ENCODE assay signal across 19 mouse cellular contexts in the genomic region with DNA sequence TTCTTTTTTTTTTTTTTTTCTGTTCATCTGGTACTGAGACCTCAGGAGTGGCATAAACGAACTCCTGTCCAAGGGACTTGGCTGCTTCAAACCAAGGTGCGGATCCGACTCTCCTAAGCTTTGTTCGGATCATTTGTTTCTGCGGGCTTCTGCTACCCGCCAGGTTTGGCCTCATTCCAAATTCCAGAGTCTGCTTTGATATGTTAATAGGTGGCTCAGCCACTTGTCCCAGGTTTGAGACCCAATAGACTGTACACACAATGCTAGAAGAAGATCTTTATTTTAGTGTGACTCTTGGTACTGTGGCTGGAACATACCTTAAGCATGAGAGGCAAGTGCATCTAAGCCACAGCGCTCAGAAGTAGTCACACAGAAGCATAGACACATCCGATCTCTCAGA. TPM values are rescaled to one million over a fixed set of nuclear protein-coding genes. Genes with fewer than 3 reads are reported as not detected.
DNase-seq lines count a peak whose midpoint lies in the region; ATAC-seq and TF ChIP-seq lines count a peak whose summit lies in the region.
"Had no signal": no experiment of that assay in that cellular context is flagged by ENCODE, and none has a peak within 500 bp of the region (broad histone marks: within the 10 kb centered on the region; RNA-seq: fewer than 3 reads in every experiment).

No protein-coding gene starts in this region.

- 0 out of 2 replicates have a peak, but pooled peaks have one; percentile 25 for ATAC-seq in kidney, postnatal 0 days (replicated peaks; ENCODE audit: low FRiP score, low read depth)
- ATAC-seq: CD4-positive, CD25-positive, alpha-beta regulatory T cell, adult 4 months had no signal

- no peak for TF ChIP-seq CTCF in lung, adult 2 months (IDR thresholded peaks at IDR 0.05; ENCODE audit: insufficient read depth, low read length)
- TF ChIP-seq CTCF in kidney, postnatal 0 days (IDR thresholded peaks at IDR 0.05; ENCODE audit: low read depth): no peak

- 53% methylated on average over 8 of the region's 8 CpGs for WGBS in lung, adult 2 months
- 56% methylated on average over 8 of the region's 8 CpGs for WGBS in kidney, postnatal 0 days

- no peak for TF ChIP-seq POLR2A in lung, adult 2 months (IDR thresholded peaks at IDR 0.05; ENCODE audit: borderline replicate concordance, extremely low read depth, low read depth, low read length)

- H3K36me3 ChIP-seq in kidney, postnatal 0 days (ENCODE audit: insufficient read depth, low read length): no peaks in the 10 kb centered on the region
- H3K36me3 ChIP-seq: hindbrain, embryonic 15.5 days; limb, embryonic 13.5 days had no signal

- H3K27me3 ChIP-seq in kidney, postnatal 0 days (ENCODE audit: insufficient read depth, low read length): no peaks in the 10 kb centered on the region
- H3K27me3 ChIP-seq: hindbrain, embryonic 15.5 days; limb, embryonic 13.5 days had no signal

- H3K9ac ChIP-seq in kidney, postnatal 0 days (ENCODE audit: low read depth, low read length): no peak overlapping the region
- H3K9ac ChIP-seq: hindbrain, embryonic 15.5 days; limb, embryonic 13.5 days; liver, embryonic 14.5 days had no signal

- no peaks in the 10 kb centered on the region for H3K4me1 ChIP-seq in lung, adult 2 months (ENCODE audit: control insufficient read depth, insufficient read depth, low read length)
- H3K4me1 ChIP-seq in kidney, postnatal 0 days (replicated peaks; ENCODE audit: insufficient read depth, low read length): no peaks in the 10 kb centered on the region
- H3K4me1 ChIP-seq: hindbrain, embryonic 15.5 days; limb, embryonic 13.5 days had no signal

- H3K27ac ChIP-seq in kidney, postnatal 0 days: no peak overlapping the region
- H3K27ac ChIP-seq: hindbrain, embryonic 15.5 days; limb, embryonic 13.5 days; liver, embryonic 14.5 days had no signal

- DNase-seq in cerebellum, postnatal 10 days: peak; percentile 42 to 50
- no peak for DNase-seq in cerebellum, postnatal 25 days
- DNase-seq in lung, postnatal 36 days: peak; percentile 13
- no peak for DNase-seq in lung, adult 2 months
- no peak for DNase-seq in kidney, postnatal 0 days (ENCODE audit: low spot score)
- no peak for DNase-seq in retina, embryonic 14.5 days (ENCODE audit: low spot score)
- DNase-seq in layer of hippocampus, adult 11-12 months (ENCODE audit: low spot score): no peak
- no peak for DNase-seq in adrenal gland, postnatal 25 days
- DNase-seq: cerebellum, adult 11-12 months; gastrocnemius, postnatal 14 days; heart, postnatal 10 days; lung, postnatal 10 days; thymus, postnatal 14 days had no signal

- H3K9me3 ChIP-seq in kidney, postnatal 0 days (replicated peaks; ENCODE audit: low read length): no peaks in the 10 kb centered on the region
- H3K9me3 ChIP-seq: hindbrain, embryonic 15.5 days; limb, embryonic 13.5 days had no signal

- H3K4me3 ChIP-seq in lung, adult 2 months (replicated peaks; ENCODE audit: extremely low read depth, low read depth, low read length): no peak overlapping the region
- H3K4me3 ChIP-seq in kidney, postnatal 0 days (replicated peaks; ENCODE audit: low read depth, low read length): no peak overlapping the region
- H3K4me3 ChIP-seq: hindbrain, embryonic 15.5 days; limb, embryonic 13.5 days had no signal

- H3K4me2 ChIP-seq in kidney, postnatal 0 days (ENCODE audit: low read length): no peak overlapping the region
- H3K4me2 ChIP-seq: hindbrain, embryonic 15.5 days; limb, embryonic 13.5 days had no signal

RNA-seq across cellular contexts. Expression of a gene that starts 14.8 kb away (rescaled TPM):
- polyA plus RNA-seq in lung, adult 2 months (2012; rRNA removed): 0.57 and 1.1 TPM in 2 replicates
- 0.91 and 1.3 TPM in 2 replicates for polyA plus RNA-seq in kidney, postnatal 0 days (2015; fragmentation: Nextera tagmentation; extraction: Ambion mirVana)
- total RNA-seq in adrenal gland, postnatal 25 days (2021): 0.33 TPM in 1 of 2 replicates, not detected in the other
- total RNA-seq: megakaryocyte-erythroid progenitor cell, adult 5-6 weeks had no signal
- polyA plus RNA-seq: CD4-positive, CD25-positive, alpha-beta regulatory T cell, adult 4 months; liver, embryonic 14.5 days; spleen, adult 2 months had no signal

RNA-seq across cellular contexts. Expression of a gene that starts 27.4 kb away (rescaled TPM):
- polyA plus RNA-seq in lung, adult 2 months (2012; rRNA removed): 1.3 and 1.5 TPM in 2 replicates
- polyA plus RNA-seq in kidney, postnatal 0 days (2015; fragmentation: Nextera tagmentation; extraction: Ambion mirVana): 1.3 and 1.6 TPM in 2 replicates
- 0.52 TPM in 1 of 2 replicates, not detected in the other for total RNA-seq in adrenal gland, postnatal 25 days (2021)
- total RNA-seq: megakaryocyte-erythroid progenitor cell, adult 5-6 weeks had no signal
- polyA plus RNA-seq: CD4-positive, CD25-positive, alpha-beta regulatory T cell, adult 4 months had no signal

Comparison
In these comparisons a context has a peak if more than half of its experiments do, and no peak if none do; other contexts are left out.
1. DNase-seq: peak in cerebellum, postnatal 10 days (2 of 2) and lung, postnatal 36 days (single experiment); none in cerebellum, postnatal 25 days (0 of 2), lung, adult 2 months (single experiment), kidney, postnatal 0 days (single experiment), retina, embryonic 14.5 days (single experiment), layer of hippocampus, adult 11-12 months (single experiment) and adrenal gland, postnatal 25 days (single experiment).